Mouse (Mus musculus) layer of hippocampus, adult 9-11 months (tissue): ENCODE data around the gene Siah1a.
A peak's percentile ranks its signal among the peaks of the same experiment; 100 is the strongest.

ENCODE experiments used
- DNase-seq: peaks from one replicate; pipeline ENCODE4 v3.0.0; 2022

Siah1a gene

DNA sequence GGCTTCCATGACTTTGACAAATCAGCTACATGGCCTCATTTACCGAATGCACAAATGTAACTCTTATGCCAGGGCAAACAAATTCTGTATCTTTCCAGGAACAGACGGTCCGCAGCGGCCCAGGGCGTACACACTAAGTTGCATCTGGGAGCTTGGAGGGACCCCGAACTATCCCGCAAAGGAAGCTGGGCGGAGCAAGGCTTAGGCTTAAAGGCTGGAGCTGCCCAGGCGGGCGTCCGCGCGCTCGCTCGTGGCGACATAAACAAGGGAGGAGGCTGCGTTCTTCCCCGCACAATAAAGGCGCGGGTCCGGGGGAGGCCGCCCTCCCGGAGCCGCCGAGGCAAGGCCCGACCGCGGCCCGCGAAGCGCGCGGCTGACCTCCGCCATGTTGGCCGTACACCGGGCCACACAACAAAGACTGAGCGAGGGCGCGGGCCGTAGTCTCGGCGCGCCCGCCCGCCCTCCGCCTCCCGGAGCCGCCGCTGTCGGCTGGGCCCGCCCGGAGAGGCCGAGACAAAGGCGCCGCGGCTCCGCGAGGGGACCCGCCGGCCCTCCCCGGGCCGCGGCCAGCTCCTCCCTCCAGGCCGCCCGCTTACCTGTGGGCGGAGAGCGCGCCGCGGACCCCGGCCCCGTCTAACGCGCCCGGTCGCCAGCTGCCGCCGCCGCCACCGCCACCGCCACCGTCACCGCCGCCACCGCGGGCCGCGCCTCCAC, at the start of gene Siah1a, which contains the start of gene Gm10638:
Gene Siah1a, minus strand, starts transcription at position 714 of the 714 bp plus-strand sequence.
Gene Gm10638, plus strand, starts transcription at position 479 of the 714 bp plus-strand sequence.
- DNase-seq: peak; percentile 52

DNA sequence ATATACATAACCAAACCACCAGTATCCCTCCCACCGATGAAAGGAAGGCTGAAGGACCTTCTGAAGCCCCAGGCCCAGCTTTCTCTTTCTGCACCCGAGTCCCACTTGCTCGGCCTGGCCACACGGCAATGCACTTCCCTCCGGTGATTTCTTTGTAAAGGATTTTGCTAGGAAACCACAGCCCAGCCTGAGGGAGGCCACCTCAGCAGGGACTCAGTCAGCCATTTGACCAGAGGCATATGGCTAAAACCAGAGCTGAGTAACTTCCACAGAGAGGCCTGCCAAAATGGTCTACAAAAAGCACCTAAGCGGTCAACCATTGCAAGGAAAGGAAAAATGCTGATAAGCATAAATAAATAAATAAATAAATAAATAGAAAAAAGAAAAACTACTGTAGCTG, 49.0 kb upstream of the Siah1a start:
- no peak for DNase-seq

DNA sequence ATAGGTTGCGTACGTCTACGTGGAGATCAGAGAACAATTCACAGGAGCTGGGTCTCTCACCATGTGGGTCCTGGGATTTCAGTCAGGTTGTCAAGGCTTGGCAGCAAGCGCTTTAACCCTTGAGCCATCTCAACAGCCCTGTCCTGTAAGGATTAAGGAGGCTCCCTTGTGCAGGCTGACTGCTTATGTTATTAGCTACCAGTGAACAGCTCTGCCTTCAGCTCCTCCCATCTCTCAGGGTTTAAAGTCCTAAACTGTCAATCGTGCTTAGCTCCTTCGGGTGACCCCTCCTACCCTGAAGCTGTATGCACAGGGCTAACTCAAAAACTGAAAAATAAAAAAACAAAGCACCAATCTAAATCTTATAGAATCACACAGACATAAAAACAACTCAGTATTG, 45.8 kb upstream of the Siah1a start:
- DNase-seq: no peak

DNA sequence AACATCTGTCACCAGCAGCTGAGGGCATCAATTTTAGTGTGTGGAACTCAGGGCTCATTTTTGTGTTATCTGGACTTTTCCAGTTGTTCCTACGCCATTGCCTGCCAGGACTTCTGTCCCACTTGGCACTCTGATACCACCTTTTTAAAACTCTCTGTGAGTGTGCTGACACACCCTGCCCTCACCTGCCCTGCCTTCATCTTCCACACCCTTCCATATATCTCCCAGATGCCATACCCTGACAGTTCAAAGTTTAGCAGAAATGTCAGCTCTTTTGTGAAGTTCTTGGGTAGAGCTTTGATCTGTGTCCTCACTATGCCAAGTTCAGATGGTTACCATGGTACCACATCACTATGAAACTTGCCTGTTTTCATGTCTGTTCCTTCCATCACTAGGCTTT, 43.8 kb upstream of the Siah1a start:
- DNase-seq: no peak

DNA sequence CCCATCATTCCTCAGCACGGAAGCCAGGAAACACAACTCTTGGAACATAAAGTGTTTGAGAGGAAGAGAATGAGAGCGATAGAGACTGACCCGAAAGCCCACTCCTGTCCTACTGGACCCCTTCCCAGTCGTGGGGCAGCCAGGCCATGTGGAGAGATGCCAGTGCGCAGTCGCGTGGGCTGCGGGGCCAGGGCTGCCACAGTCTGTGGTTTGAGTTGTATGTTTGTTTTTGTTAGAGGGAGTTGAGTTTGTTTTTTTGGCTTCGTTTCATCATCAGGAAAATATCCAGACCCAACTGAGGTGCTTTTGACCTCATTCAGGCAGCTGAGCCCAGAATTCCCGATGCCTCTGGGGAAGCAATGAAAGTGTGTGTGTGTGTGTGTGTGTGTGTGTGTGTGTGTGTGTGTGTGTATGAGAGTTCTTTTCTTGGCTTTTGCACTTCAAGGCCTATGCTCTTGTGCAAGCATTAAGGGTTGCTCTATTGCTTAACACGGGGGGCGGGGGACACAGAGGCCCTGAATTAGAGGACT, 42.2 kb upstream of the Siah1a start:
- no peak for DNase-seq

DNA sequence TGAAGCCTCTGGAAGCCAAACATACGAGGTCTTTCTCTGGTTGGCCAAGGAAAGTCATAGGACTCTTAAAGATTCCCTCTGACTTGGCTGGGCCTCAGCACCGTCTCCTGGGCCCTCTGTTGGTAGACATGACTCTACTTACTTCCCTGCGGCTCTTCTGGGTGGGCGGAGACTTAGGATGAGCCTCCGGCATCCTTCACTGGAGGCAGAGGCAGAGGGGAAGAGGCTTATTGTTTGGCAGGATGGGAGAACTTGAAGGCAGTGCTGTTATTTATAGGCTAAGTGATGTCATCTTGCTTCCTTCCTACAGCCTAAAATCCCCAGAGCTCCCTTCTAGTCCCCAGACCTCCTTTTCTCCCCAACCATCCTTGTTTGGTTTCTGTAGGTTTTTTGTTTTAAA, 40.8 kb upstream of the Siah1a start:
- DNase-seq: no peak

DNA sequence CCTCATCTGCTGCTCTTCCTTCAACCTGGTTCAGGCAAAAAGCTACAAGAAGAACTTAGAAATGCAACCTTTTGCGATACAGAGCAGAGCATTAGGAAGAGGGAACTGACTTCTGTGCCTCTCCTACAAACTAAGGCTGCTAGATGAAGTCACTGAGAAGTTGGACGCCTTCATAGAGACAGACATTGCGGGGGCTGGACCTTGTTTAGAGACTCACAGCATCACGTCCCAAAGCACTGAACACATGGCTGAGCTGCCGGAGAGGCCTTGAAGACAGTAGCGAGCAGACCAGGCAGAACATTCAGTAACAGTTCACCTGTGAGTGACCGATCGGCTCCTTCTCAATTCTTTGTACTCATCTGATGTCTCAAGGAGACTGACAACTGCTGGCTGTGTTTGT, 35.4 kb upstream of the Siah1a start:
- DNase-seq: peak; percentile 60

DNA sequence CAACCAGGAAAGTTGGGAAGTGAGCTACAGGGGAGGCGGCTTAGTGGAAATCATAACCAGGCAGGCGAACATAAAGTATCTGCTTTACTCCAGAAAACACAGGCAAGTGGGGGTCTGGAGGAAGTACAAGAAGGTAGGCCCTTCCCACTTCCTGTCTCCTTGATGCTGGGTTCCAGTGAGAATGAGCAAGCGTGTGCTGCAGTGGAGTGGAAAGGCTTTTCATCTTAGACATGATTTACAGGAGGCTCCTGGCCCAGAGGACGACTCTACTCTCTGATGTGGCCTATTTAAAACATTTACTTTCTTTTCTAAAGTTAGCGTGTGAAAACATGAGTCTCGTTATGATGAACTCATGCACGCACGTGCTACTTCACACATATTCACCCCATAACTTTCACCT, 33.5 kb upstream of the Siah1a start:
- DNase-seq: no peak

DNA sequence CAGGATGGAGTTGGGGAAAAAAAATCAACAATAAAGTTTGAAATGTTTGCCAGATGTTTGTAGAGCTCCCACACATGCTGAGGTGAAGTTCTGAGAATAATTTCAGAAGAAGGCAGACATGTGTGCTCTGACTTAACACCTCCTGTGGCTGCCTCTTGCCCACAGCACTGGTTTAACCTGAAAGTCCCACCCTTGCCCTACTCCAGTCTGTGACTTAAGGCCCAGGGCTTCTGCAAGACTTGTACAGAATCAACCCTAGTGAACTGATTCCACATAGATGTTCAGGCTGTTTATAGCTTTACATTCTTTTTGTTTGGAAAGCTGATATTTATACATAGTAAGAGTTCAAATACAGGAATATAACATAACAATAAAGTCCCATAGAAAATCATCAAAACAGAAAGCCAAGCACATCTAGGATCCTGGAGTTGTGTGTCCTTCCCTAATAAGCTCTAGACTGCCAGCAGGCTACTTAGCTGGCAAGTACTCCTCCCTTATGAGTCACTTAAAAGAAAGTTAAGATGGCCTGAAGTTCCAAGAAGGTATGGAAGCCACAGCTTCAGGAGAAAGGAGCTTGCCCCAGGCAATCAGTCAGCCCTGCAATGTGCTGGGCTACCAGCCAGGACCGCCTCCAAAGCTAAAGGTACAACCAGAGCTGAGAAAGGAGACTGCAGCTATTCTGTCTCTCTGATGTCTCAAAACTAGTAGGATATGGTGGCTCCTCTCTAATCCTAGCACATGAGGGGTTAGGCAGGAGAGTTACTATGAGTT, 24.4 kb upstream of the Siah1a start:
- no peak for DNase-seq

DNA sequence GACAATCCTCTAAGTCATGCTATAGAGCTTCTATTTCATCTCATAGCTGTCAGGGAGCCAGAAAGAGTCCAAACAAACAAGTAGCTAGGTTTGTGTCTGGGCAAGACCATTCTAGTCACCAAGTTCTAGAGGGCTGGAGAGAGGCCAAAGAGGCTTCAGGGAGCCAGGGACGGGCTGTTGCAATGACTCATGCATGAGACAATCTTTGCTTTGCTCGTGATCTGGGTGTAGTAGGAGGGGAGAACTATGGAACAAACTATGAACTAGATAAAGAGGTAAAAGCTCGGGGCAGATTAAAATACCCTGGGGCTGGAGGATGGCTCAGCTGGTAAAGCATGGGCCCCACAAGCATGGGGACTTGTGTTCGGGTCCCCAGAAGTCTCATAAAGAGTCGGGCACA, 22.8 kb upstream of the Siah1a start:
- peak; percentile 58 for DNase-seq

DNA sequence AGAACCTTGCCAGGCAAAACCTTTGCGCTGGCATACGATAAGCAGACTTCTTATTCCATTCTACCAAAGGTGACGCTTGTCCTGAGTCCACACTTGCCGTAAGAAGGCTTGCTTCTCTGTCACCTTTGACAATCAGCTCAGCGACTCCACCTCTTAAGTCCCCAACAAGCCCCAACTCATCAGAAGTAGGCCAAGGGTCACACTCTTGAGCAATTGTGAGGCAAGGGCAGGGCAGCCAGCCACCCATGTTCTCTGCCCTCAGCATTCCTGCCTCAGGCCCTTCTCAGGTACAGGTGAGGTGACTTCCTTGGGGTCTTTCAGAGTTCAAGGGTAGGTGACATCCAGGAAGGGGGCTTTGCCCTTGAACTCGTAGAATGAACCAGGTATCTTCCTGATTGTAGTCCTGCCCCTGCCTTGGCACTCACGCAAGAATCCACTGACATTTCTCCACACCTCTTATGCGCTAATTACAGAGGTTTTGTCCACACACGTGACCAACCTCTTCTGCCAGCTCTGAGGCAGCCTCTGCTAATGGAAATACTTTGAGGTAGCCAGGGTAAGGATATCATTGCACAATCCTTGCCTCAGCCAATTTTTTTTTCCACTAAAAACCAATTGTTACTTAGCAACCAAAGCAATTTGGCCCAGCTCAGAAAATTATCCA, 20.9 kb upstream of the Siah1a start:
- no peak for DNase-seq

DNA sequence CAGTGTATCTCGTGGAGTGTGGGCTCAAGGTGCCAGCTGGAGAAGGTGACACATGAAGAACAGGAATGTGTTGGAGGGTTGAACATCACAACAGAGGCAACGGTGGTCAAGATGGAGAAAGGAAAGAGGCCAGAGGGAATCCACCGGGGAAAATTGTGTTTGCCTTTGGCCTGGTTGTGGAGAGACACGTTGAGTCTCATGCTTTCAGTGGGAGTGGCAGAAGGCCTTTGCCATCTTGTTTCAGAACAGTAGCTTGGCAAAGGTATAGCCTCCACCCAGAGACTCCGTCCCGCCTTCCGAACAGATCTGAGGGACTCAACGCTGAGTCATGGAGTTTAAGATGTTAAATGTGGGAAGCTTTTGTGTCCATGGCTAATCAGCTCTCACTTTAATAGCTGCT, 19.9 kb upstream of the Siah1a start:
- no peak for DNase-seq

DNA sequence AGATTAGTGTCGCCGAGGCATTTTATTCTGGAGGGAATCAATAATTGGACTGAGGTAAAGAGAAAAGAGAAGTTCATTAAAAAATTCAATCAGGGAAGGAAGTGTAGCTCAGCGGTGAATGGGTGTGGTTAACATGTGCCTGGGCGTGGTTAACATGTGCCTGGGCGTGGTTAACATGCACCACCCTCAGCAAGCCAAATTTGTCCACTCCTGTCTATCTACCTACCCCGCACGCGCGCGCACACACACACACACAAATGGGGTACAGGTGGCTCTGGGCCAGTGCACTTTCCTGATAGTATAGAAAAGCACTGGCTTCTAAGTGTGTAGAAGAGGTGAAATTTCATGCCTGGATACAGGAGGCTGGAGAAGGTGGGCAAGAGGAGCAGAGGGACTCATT, 19.4 kb upstream of the Siah1a start:
- no peak for DNase-seq

DNA sequence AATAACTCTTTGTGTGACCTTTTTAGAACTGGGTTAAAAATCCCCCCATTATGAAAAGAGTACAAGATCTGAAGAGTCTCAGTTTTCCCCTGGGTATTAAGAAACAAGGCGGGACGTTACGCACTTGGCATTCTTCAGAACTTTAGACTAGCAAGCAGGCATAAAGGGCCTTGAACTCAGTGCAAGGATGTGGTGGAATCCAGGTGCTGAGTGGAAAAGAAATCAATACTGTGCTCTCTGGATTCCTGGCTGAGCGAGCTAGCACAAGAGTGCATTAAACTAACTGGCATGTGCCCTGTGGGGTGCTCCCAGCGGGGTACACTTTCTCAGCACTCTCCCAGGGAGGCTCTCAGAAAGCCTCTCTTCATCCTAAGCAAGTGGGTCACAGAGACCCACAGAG, 17.1 kb upstream of the Siah1a start:
- DNase-seq: no peak

DNA sequence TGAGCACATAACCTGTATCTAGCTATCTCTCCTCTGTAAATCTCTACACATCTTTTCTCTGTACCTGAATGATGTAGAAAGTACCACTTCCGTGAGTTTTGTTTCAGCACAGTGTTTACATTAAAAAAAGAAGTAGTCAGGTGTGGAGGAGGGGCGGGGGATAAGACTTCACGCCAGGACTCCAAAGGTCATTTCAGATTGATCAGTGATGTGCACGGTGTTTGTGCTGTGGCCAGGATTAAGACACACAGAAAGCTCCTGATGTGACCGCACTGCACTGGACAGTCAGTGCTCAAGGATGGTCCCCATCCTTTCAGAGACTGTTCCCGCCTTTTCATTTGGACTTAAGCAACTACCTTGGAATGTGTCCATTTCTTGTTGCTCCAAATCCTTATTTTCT, 15.0 kb upstream of the Siah1a start:
- no peak for DNase-seq

DNA sequence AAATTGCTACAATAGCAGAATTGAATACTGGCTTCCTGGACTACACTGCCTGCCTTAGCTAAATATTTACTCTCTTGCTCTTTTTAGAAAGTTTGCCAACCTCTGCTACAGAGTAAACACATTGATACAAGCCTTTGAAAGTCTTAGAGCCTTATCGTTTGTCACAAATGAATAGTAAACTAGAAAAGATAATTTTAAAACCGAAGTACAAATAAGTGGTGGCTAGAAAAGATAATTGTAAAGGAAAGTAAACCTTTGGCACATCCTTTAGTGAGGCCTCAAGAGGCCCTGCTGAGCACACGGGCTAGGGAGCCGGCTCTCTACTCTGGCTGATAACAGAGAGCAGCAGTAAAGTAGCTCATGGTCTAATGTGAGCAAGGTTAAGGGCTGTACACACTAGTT, 13.4 kb upstream of the Siah1a start:
- DNase-seq: no peak

DNA sequence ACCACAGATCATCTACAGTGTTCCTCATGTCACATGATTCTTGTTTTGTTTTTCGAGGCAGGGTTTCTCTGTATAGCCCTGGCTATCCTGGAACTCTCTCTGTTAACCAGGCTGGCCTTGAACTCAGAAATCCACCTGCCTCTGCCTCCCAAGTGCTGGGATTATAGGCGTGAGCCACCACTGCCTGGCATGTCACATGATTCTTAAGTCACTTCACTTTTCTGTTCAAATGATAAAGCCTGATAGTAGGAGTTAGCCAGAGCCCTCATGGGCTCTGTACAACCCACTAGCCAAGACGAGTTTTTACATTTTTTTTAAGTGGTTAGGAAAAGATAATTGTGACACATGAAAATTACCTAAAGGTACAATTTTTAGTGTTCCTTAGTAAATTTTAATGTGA, 12.9 kb upstream of the Siah1a start:
- DNase-seq: no peak

DNA sequence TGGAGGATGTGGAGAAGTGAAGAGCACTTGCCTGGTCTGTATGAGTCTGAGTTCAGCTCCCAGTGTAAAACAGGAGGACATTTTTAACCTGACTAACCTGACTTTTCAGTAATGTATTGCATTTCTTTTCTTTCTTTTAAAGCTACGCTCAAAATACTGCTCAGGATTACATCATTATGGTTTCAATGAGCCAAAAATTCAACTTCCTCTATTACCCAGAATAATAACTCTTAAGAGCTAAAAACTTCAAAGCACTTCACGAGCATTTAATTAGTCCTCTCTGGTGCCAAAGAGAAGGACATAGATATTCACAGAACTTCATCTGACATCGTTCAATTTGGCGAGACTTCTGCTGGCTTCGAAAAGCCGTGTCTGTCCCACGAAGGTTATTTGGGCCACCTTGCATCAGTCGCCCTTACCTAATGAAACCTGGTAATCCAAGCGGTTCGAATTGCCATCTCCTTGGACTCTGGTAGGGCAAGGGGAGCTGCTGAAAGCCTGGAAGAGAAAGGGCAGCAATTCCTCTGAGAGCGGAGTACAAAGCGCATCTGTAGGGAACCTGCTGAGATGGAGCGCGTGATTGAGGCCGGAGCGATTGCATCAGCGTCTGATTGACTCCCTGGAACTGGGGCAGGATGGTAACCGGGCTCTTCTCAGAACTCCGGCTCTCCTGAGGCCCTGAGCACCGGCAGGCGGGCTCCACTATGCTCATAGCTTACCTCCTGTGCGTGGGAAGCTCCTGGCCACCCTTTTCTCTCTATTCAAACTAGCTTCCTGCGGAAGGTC, 11.4 kb upstream of the Siah1a start:
- peak; percentile 54 for DNase-seq

DNA sequence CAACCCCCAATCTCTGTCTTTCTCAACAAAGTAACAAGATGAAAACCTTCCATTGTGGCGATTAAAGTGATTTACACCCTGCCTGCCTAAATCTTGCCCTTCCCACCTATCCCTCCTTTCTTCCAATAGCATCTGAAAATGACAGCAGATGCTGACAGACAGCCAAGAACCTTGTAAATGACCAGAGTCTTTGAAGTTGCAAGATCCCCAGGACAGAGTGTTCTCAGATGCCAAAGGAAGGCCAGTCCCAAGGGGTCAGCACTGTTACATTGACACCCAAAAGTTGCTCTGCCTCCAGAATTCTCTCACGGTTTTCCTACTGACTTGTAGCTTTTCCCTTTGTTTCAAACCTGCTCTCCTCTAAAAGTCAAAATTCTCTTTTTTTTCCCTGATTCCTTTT, 4.1 kb upstream of the Siah1a start:
- no peak for DNase-seq

DNA sequence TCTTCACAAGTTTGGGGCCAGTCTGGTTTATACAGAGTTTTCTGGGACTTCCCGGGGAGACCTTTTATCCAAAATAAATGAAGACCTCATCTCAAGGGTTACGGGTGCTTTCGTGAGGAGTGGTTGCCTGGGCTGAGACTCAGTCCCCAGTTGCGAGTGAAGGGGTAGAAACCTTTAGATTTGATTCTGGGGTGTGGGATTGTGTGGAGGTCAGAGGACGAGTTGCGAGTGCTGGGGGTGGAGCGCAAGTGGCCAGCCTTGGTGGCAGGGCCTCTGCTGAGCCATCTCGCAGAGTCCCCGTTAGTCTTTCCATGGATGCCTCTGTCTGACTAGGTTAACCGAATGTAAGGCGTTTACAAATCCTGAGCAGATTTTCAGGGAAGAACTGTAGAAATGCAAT, 777 bp upstream of the Siah1a start:
- DNase-seq: no peak

DNA sequence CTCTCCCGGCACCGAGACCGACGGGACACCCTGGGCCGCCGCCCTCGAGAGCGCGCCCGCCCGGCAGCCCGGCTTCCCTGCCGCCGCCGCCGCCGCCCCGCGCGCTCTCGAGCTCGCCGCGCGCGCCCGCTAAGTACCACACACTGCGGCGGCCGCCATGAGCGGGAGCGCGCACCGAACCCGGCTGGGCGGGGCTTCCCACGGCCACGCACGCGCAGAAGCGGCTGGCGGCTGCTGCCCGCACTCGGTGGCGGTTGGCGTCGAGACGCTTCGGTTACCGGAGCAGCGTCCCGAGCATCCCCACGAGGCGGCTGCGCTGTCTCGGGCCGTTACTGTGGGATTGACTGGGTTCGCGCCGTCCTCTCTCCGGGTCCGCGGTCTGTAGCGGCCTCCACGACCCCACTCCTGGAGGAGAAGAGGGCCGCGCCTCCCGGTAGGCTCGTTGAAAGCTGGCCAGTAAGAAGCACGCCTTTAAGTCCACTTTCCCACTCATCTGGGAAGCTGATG, 254 bp upstream of the Siah1a start:
- DNase-seq: peak; percentile 93

DNA sequence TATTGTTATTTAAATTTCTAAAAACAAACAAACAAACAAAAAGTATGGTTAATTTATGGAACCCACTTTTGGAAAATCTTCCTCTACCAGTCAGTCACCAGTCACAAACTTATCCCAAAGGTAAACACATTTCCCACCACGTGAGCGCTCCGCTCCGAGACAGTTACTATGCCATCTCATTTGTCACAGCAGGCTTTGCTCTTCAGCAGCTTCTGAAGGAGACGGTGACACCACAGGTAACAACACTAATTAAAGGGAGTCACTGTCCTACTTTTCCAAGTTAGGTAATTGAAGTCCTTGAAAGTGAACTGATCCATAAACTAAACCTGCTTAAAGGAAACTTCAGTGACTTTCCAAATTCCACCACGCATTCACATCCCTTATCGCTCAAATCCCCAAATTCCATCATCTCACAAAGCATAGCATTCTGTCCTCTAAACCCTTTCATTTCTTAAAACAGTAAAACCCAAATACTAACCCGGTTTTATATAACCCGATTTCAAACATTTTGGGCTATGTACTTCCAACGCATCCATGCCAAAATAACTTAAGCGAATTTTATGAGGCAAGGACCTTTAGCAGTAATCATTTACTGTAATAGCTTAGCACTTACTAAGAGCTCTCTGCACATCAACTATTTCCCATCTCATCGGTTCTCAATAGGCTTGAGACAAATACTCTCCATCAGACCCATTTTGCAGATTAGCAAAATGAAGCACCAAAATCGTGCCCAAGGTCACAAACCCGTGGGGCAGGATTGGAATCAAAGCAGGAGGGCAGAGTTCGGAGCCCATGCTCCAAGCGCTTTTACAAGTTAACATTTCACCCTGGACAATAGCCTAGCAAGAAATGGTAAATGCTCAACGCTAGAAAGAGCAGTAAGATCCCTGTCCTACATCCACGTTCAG, 1.2 kb downstream of the Siah1a start:
- no peak for DNase-seq
